Comparison of ENCODE assay signal across 8 mouse cellular contexts in the genomic region with DNA sequence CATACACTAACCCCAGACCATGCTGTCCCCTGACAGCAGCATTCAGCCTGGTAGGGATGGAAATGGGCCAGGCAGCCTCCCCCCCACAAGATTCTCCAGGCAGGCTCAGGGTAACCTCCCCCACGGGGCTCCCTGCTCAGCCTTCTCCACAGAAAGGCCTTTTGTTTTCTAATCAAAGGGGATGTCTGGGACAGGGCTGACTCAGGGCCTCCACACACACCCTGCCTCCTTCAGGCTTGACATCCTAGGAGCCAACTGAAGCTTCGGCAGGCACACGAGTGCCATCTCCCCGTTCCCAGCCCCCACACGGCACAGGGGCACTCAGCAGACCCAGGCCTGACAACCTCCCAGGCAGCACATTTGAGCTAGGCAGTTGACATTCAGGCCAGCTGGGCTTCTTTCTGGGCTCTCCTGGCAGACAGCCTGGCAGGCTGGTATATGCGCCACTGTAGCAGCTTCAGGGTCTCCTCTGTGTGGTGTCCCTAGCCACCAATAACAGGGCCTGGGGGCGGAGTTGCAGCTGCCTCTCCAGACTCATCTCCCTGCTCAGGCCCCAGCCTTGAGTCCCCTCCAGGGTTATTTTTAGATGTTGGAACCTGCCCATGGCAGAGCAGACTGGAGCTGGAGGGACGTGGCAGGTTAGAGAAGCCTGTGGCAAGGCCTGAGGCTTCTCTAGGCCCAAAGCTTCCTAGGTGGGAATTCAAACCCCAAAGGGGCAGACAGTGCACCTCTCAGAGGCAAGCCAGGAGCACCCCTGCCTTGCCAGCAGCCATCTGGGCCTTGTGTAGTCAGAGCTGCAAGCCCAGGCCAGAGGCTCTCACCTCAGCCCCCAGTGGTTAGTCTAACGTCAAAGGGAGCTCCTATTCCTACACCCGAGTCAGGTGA. TPM values are rescaled to one million over a fixed set of nuclear protein-coding genes. Genes with fewer than 3 reads are reported as not detected.
DNase-seq lines count a peak whose midpoint lies in the region; ATAC-seq and TF ChIP-seq lines count a peak whose summit lies in the region.

No protein-coding gene starts in this region.

- H3K9me3 ChIP-seq in hindbrain, embryonic 11.5 days (ENCODE audit: control insufficient read depth, low read length) = no peaks in the 10 kb centered on the region
- no peaks in the 10 kb centered on the region for H3K9me3 ChIP-seq in midbrain, embryonic 12.5 days
- no peaks in the 10 kb centered on the region for H3K9me3 ChIP-seq in stomach, postnatal 0 days (ENCODE audit: control insufficient read depth, low read length)

- H3K27me3 ChIP-seq in hindbrain, embryonic 11.5 days (ENCODE audit: control insufficient read depth, insufficient read depth, low read length) = no peaks in the 10 kb centered on the region
- H3K27me3 ChIP-seq in midbrain, embryonic 12.5 days = no peaks in the 10 kb centered on the region
- no peaks in the 10 kb centered on the region for H3K27me3 ChIP-seq in stomach, postnatal 0 days (ENCODE audit: control insufficient read depth, insufficient read depth, low read length)

- H3K9ac ChIP-seq in hindbrain, embryonic 11.5 days (ENCODE audit: low read depth, low read length) = peak overlapping the region; percentile 52
- H3K9ac ChIP-seq in midbrain, embryonic 12.5 days (replicated peaks) = peak overlapping the region; percentile 41
- peak overlapping the region; percentile 61 for H3K9ac ChIP-seq in stomach, postnatal 0 days (ENCODE audit: low read length)

- TF ChIP-seq EP300 in stomach, postnatal 0 days (optimal IDR thresholded peaks at IDR 0.05) = no peak

- peak overlapping the region; percentile 99 for H3K27ac ChIP-seq in hindbrain, embryonic 11.5 days (ENCODE audit: low read depth, low read length)
- peak overlapping the region; percentile 98 for H3K27ac ChIP-seq in midbrain, embryonic 12.5 days (replicated peaks)
- H3K27ac ChIP-seq in stomach, postnatal 0 days (replicated peaks) = peak overlapping the region; percentile 96

- peak; percentile 80 for ATAC-seq in hindbrain, embryonic 11.5 days (ENCODE audit: low FRiP score)
- peak; percentile 66 for ATAC-seq in midbrain, embryonic 12.5 days (ENCODE audit: low FRiP score, low read depth)
- ATAC-seq in stomach, postnatal 0 days (ENCODE audit: low FRiP score, low TSS enrichment) = peak; percentile 59
- no peak; the same call in 1 of the 2 replicates for ATAC-seq in megakaryocyte-erythroid progenitor cell, adult 5-6 weeks (replicated peaks; ENCODE audit: low FRiP score, low TSS enrichment, poor library complexity, severe bottlenecking)

- 34% methylated on average over 10 of the region's 10 CpGs for WGBS in hindbrain, embryonic 11.5 days
- WGBS in midbrain, embryonic 12.5 days = 29% methylated on average over 10 of the region's 10 CpGs
- WGBS in stomach, postnatal 0 days = 34% methylated on average over 10 of the region's 10 CpGs

- peaks cover 14% of the 10 kb centered on the region for H3K36me3 ChIP-seq in hindbrain, embryonic 11.5 days (ENCODE audit: control insufficient read depth, insufficient read depth, low read length)
- H3K36me3 ChIP-seq in midbrain, embryonic 12.5 days = peaks cover 57% of the 10 kb centered on the region
- peaks cover 22% of the 10 kb centered on the region for H3K36me3 ChIP-seq in stomach, postnatal 0 days (ENCODE audit: control insufficient read depth, insufficient read depth, low read length)

- no peak overlapping the region for H3K4me3 ChIP-seq in hindbrain, embryonic 11.5 days (ENCODE audit: low read depth, low read length)
- no peak overlapping the region for H3K4me3 ChIP-seq in midbrain, embryonic 12.5 days
- H3K4me3 ChIP-seq in stomach, postnatal 0 days (ENCODE audit: low read depth, low read length) = no peak overlapping the region

- H3K4me2 ChIP-seq in hindbrain, embryonic 11.5 days (replicated peaks; ENCODE audit: low read depth, low read length) = peak overlapping the region; percentile 28
- H3K4me2 ChIP-seq in midbrain, embryonic 12.5 days (replicated peaks) = peak overlapping the region; percentile 25
- peak overlapping the region; percentile 38 for H3K4me2 ChIP-seq in stomach, postnatal 0 days (replicated peaks; ENCODE audit: low read depth)

- peaks cover 20% of the 10 kb centered on the region for H3K4me1 ChIP-seq in hindbrain, embryonic 11.5 days (replicated peaks; ENCODE audit: control insufficient read depth, insufficient read depth, low read length)
- peaks cover 32% of the 10 kb centered on the region for H3K4me1 ChIP-seq in midbrain, embryonic 12.5 days
- H3K4me1 ChIP-seq in stomach, postnatal 0 days (replicated peaks; ENCODE audit: control insufficient read depth, insufficient read depth) = peaks cover 9% of the 10 kb centered on the region

- peak; percentile 82 for DNase-seq in adipocyte (ENCODE audit: low spot score)
- peak; percentile 87 for DNase-seq in cerebellum, adult 9-10 months
- peak; percentile 60 to 80 for DNase-seq in frontal cortex, postnatal 14 days (ENCODE audit: low spot score in 2 of 2)
- DNase-seq in hindbrain, embryonic 11.5 days (ENCODE audit: low spot score) = peak; percentile 62
- peak; percentile 74 to 81 for DNase-seq in layer of hippocampus, postnatal 36 days
- DNase-seq in stomach, postnatal 0 days (ENCODE audit: low spot score) = peak; percentile 64

- no peak for TF ChIP-seq CTCF in stomach, postnatal 0 days (IDR thresholded peaks at IDR 0.05; ENCODE audit: low read depth)

RNA-seq across cellular contexts. Expression of a gene that starts 26.0 kb away (rescaled TPM):
- not detected in 2 replicates for polyA plus RNA-seq in hindbrain, embryonic 11.5 days (2014; fragmentation: Nextera tagmentation; extraction: Ambion mirVana)
- total RNA-seq in layer of hippocampus, postnatal 36 days (2021) = not detected
- polyA plus RNA-seq in midbrain, embryonic 12.5 days (2016; fragmentation: Nextera tagmentation; extraction: Ambion mirVana) = not detected in 2 replicates
- 20.2 and 24.1 TPM in 2 replicates for polyA plus RNA-seq in stomach, postnatal 0 days (2015; fragmentation: Nextera tagmentation; extraction: Ambion mirVana)
- not detected in 2 replicates for total RNA-seq in megakaryocyte-erythroid progenitor cell, adult 5-6 weeks (2014; fragmentation: Nextera tagmentation)
- not detected in 2 replicates for total RNA-seq in megakaryocyte-erythroid progenitor cell, adult 5-6 weeks (2017)

RNA-seq across cellular contexts. Expression of a gene that starts 26.8 kb away (rescaled TPM):
- 43.3 and 47.3 TPM in 2 replicates for polyA plus RNA-seq in hindbrain, embryonic 11.5 days (2014; fragmentation: Nextera tagmentation; extraction: Ambion mirVana)
- 10 to 100 TPM; 62.2 to 69.7 TPM for total RNA-seq in layer of hippocampus, postnatal 36 days (2021)
- polyA plus RNA-seq in midbrain, embryonic 12.5 days (2016; fragmentation: Nextera tagmentation; extraction: Ambion mirVana) = 52.4 and 53.8 TPM in 2 replicates
- polyA plus RNA-seq in stomach, postnatal 0 days (2015; fragmentation: Nextera tagmentation; extraction: Ambion mirVana) = 22.6 and 27.4 TPM in 2 replicates
- 0.17 TPM in 1 of 2 replicates, not detected in the other for total RNA-seq in megakaryocyte-erythroid progenitor cell, adult 5-6 weeks (2014; fragmentation: Nextera tagmentation)
- not detected in 2 replicates for total RNA-seq in megakaryocyte-erythroid progenitor cell, adult 5-6 weeks (2017)

Comparison
In these comparisons a context has a peak if more than half of its experiments do, and no peak if none do; other contexts are left out.
1. RNA of a gene that starts 26.0 kb away (polyA plus RNA-seq): 20.2 to 24.1 TPM in stomach, postnatal 0 days; not detected in midbrain, embryonic 12.5 days and not detected in hindbrain, embryonic 11.5 days; every median in the first group is over 10 times any median in the second.
2. Peak in every context shown above with its lines, with median percentiles within 50 percentile points of each other: DNase-seq, H3K27ac ChIP-seq, H3K4me2 ChIP-seq and H3K9ac ChIP-seq.